Mouse (Mus musculus): ENCODE results near the gene Hcfc1. TPM values are rescaled to one million over a fixed set of nuclear protein-coding genes. Genes with fewer than 3 reads are reported as not detected.

Gene Hcfc1
- 81.9 and 88.5 TPM in 2 replicates for polyA plus RNA-seq (2016; fragmentation: Nextera tagmentation; extraction: Ambion mirVana)

DNA sequence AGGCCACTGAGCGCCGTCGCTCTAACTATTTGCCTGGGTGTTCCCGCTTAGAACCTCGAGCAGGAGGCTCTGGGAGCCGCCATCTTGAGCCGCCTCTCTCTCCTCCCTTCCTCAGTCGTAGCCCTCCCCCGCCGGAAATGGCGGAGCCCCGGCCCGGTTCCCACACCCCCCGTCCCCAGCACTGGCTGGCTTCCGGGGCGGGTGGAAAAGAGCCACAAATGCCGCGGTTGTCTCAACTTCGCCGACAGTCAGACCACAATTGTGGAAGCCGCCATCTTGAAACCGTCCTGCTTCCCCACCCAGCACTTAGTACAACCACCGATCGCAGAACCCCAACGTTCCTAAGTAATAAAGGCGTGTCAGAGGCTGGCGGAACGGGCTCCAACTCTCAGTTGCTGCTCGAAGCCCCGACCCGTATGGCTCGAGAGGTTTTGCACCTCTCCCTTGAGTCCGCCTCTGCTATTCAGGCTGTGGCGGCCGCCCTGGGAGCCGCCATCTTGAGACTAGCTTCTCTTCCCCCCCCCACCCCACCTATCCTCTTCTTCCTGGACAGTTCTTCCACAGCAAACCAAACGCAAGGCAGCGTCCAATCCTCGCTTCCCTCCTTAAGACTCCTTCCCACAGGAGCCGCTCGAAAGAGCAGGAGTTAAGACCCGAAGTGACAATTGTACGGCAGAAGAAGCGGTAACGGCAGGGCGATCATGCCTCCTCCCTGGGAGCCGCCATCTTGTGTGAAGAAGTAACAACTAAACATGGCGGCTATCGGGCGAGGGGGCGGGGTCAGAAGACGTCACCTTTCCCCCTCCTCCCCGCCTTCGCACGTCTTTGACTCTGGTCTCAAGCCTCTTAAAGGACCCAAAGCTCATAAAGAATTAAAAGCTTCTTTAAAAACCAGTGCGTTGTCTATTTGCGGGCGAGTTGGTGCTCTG lies at the start of gene Hcfc1:
Hcfc1 (minus strand) TSS at position 110 of the 929 bp plus-strand sequence.
- Histone ChIP-seq H3K27ac (replicated peaks) (peak within 1 kb of the TSS; percentile 98), H3K36me3 (no peaks in the 10 kb centered on the region), H3K4me1 (peaks cover 27% of the 10 kb centered on the region), H3K27me3 (no peaks in the 10 kb centered on the region), H3K9me3 (no peaks in the 10 kb centered on the region), H3K9ac (replicated peaks) (peak within 1 kb of the TSS; percentile 72), H3K4me2 (replicated peaks) (peak within 1 kb of the TSS; percentile 65), H3K4me3 (peak within 1 kb of the TSS; percentile 72)
- ATAC-seq (ENCODE audit: low FRiP score, low read depth): peak; percentile 73
- WGBS: 29% methylated on average over 58 of the region's 58 CpGs

DNA sequence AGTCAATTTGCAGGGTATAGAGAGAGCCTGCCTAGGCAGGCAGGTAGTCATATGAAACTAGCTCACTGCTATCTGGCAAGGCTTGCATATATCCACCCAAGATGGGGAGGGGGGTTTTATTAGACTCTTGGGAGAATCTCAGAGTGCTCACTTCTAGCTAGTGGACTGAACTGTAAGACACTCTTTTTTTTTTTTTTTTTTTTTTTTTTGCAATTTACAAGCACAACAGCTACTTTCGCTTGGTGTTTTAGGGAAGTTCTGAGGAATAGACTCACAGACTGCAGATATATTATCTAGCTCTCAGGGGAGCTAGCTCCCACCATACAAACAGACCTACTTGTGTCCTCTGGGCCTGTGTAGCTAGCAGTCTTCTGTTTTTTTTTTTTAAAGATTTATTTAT lies 48.4 kb upstream of the Hcfc1 start:
- no peak for ATAC-seq (ENCODE audit: low FRiP score, low read depth)
- no peak overlapping the region for H3K4me2 ChIP-seq (replicated peaks)
- peaks cover 12% of the 10 kb centered on the region; the same call in 1 of the 2 replicates for H3K36me3 ChIP-seq
- no peak overlapping the region for H3K27ac ChIP-seq (replicated peaks)
- H3K9ac ChIP-seq (replicated peaks): no peak overlapping the region
- 94% methylated on average over 1 of the region's 1 CpGs for WGBS
- no peak overlapping the region for H3K4me3 ChIP-seq
- no peaks in the 10 kb centered on the region for H3K27me3 ChIP-seq
- H3K9me3 ChIP-seq: no peaks in the 10 kb centered on the region
- H3K4me1 ChIP-seq: no peaks in the 10 kb centered on the region

DNA sequence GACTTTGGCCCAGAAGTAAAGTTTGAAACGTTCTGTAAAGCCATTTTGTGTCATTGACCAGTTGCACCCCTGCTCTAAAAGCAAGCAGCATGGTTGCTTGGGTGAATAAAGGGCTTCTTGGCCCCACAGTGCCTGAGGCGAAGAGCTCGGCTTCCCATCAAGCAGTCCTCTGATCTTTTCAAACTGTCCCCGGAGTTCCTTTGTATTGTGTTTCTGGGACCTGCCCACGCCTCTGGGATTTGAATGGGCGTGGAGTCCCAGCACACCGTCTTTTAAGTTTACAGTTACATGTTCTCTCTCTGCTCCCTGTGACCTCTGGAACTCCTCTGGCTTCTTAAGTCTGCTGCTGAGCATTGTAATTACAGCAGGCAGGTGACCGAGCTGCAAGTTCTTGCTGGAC lies 41.9 kb upstream of the Hcfc1 start:
- H3K9ac ChIP-seq (replicated peaks): no peak overlapping the region
- H3K27ac ChIP-seq (replicated peaks): no peak overlapping the region
- H3K36me3 ChIP-seq: no peaks in the 10 kb centered on the region
- no peaks in the 10 kb centered on the region for H3K4me1 ChIP-seq
- H3K9me3 ChIP-seq: no peaks in the 10 kb centered on the region
- H3K27me3 ChIP-seq: no peaks in the 10 kb centered on the region
- WGBS: 22% methylated on average over 8 of the region's 8 CpGs
- H3K4me2 ChIP-seq (replicated peaks): no peak overlapping the region
- no peak for ATAC-seq (ENCODE audit: low FRiP score, low read depth)
- no peak overlapping the region for H3K4me3 ChIP-seq

DNA sequence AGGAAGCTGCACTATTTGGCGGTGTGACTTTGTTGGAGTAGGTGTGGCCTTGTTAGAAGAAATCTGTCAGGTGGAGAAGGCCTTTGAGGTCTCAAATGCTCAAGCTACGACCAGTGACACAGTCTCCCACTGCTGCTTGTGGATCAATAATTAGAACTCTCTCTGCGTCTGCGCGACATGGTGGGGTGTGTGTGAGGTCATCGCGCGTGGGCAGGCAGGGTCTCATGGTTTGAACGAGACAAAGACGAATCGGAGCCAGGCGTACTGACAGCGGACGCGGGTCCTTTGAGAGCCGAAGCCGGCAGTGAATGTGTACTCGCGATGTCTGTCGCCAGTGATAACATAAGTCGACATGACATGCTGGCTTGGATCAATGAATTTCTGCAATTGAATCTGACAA lies 40.2 kb upstream of the Hcfc1 start:
- H3K4me3 ChIP-seq: no peak overlapping the region
- 86% methylated on average over 21 of the region's 21 CpGs for WGBS

DNA sequence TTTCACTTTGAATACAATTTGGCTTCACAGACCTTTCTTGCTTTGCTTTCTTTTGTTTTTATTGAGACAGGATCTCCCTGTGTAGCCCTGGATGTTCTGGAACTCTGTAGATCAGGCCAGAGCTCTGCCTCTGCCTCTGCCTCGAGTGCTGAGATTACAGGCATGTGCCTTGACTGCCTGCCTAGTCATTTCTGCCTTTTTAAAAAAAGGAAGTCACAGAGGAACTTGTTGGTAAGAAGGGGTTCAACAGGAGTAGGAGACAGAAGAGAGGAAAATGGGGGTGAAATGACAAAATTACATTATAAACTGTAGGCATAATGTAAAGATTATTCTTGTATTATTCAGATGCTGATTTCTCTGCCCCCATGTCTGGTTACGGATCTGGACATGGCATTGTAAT lies 37.5 kb upstream of the Hcfc1 start:
- Histone ChIP-seq H3K4me3 (no peak overlapping the region), H3K36me3 (no peaks in the 10 kb centered on the region), H3K4me1 (peaks cover 5% of the 10 kb centered on the region; the same call in 1 of the 2 replicates), H3K27ac (replicated peaks) (no peak overlapping the region), H3K9me3 (no peaks in the 10 kb centered on the region), H3K27me3 (no peaks in the 10 kb centered on the region), H3K9ac (replicated peaks) (no peak overlapping the region), H3K4me2 (replicated peaks) (no peak overlapping the region)
- ATAC-seq (ENCODE audit: low FRiP score, low read depth): no peak
- 65% methylated on average over 2 of the region's 2 CpGs for WGBS

More for the DNA sequence above, 40.2 kb upstream of the Hcfc1 start:
- ATAC-seq (ENCODE audit: low FRiP score, low read depth): no peak
- H3K4me1 ChIP-seq: no peaks in the 10 kb centered on the region
- H3K9ac ChIP-seq (replicated peaks): no peak overlapping the region
- H3K27me3 ChIP-seq: no peaks in the 10 kb centered on the region
- H3K36me3 ChIP-seq: no peaks in the 10 kb centered on the region
- no peak overlapping the region for H3K27ac ChIP-seq (replicated peaks)
- H3K9me3 ChIP-seq: no peaks in the 10 kb centered on the region
- H3K4me2 ChIP-seq (replicated peaks): no peak overlapping the region

DNA sequence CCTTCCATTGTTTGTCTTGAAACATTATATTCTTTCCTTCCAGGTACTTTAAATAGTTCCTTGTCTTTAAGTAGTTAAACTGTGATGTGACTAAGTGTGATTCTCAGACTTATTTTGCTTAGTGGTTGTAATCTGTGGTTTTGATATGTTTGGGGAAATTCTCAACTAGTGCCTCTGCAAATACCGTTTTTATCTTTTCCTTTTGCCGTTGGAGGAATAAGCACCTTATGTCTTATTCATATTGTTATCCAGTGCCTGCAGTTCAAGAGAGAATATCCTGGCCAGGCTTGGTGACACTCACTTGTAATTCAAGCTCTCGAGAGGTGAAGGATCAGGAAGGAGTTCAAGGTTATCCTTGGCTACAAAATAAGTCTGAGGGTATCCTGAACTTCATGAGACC lies 34.9 kb upstream of the Hcfc1 start:
- Histone ChIP-seq H3K27ac (replicated peaks) (no peak overlapping the region), H3K4me2 (replicated peaks) (no peak overlapping the region), H3K4me1 (peaks cover 5% of the 10 kb centered on the region; the same call in 1 of the 2 replicates), H3K9ac (replicated peaks) (no peak overlapping the region), H3K4me3 (no peak overlapping the region), H3K9me3 (no peaks in the 10 kb centered on the region), H3K27me3 (no peaks in the 10 kb centered on the region), H3K36me3 (no peaks in the 10 kb centered on the region)
- 78% methylated on average over 3 of the region's 3 CpGs for WGBS
- ATAC-seq (ENCODE audit: low FRiP score, low read depth): no peak

DNA sequence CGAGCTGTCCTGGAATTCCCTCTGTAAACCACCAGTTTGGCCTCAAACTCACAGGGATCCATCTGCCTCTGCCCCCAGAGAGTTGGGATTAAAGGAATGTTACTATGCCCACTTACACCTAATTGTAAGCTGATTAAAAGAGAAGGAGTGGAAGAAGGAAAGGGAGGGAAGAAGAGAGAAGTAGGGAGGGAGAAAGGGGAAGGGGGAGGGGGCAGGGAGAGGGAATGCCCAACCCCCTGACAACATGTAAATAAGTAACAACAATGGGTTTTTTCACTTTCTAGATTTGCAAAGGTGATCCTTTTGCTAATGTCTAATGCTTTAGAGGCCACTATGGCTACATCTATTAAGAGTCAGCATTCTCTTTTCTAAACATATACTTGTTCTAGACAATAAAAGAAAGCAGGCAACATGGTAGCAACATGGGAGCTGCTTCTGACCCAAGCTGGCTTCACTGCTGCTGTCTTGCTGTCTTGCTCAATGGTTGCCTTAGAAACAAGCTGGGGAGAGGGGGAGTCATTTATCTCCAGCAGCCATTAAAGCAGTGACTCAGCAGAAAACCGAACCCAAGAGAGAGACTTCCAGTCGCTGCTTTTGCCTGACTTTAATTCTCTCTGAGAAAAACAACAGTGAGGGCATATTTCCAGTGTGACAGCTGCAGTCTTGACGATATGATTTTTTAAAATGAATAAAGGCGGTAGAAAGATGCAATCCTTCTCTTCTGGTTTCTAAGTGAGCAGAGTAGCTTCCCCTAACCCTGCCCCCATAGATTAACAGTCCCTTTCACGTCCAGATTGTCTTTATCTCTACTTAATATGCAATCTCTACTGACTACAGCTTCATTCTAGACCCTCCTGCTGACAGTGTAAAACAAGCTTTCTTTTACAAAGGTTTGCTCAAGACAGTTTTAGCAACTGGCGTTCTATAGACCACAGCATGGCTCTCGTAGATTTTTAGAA lies 33.0 kb upstream of the Hcfc1 start:
- WGBS: 23% methylated on average over 8 of the region's 8 CpGs

DNA sequence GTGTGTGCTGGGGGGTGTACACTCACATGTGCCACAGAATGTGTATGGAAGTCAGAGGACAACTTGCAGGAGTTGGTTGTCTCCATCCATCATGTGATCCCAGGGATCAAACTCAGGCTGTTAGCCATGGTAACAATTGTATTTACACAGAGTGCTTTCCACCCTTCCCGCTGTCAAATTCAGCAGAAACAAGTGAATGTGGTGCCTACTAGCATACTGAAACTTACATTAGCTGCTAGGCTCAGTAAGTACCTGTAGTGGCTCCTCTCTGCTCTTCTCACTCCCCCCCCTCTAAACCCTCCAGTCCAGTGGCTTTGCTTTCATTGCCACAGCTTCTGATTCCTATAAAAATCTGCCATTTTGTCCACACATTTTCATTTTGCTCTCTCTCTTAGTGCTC lies 11.6 kb upstream of the Hcfc1 start:
- no peak overlapping the region for H3K4me3 ChIP-seq
- no peak overlapping the region for H3K27ac ChIP-seq (replicated peaks)
- no peaks in the 10 kb centered on the region for H3K4me1 ChIP-seq
- no peaks in the 10 kb centered on the region for H3K36me3 ChIP-seq
- no peaks in the 10 kb centered on the region for H3K9me3 ChIP-seq
- H3K4me2 ChIP-seq (replicated peaks): no peak overlapping the region
- no peak overlapping the region for H3K9ac ChIP-seq (replicated peaks)
- no peaks in the 10 kb centered on the region for H3K27me3 ChIP-seq
- ATAC-seq (ENCODE audit: low FRiP score, low read depth): no peak
- 78% methylated on average over 1 of the region's 1 CpGs for WGBS

More for the DNA sequence above, 33.0 kb upstream of the Hcfc1 start:
- Histone ChIP-seq H3K9me3 (no peaks in the 10 kb centered on the region), H3K27me3 (no peaks in the 10 kb centered on the region), H3K4me2 (replicated peaks) (peak overlapping the region; percentile 10; the same call in 1 of the 2 replicates), H3K36me3 (no peaks in the 10 kb centered on the region), H3K4me1 (peaks cover 5% of the 10 kb centered on the region; the same call in 1 of the 2 replicates), H3K27ac (replicated peaks) (peak overlapping the region; percentile 73), H3K4me3 (no peak overlapping the region), H3K9ac (replicated peaks) (no peak overlapping the region)
- peak; percentile 84 for ATAC-seq (ENCODE audit: low FRiP score, low read depth)

DNA sequence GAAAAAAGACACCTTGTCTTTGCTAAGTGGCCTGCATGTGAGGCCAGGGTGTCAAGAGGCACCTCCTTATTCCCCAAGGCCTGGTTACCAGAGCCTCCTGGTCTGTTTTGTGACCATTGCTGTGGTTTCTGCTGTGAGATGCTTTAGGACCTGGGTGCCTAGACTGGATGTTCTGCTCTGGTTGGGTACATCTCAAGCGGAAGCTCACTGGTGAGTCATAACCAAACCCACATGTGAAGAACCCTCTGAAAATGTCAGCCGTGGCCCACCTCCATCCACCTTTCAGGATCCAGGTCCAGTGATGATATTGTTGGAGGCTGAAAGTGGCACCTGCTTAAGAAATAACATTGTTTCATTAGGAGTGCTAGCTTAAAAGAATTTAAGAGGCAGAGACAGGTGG lies 10.1 kb upstream of the Hcfc1 start:
- Histone ChIP-seq H3K9ac (replicated peaks) (no peak overlapping the region), H3K36me3 (no peaks in the 10 kb centered on the region), H3K9me3 (no peaks in the 10 kb centered on the region), H3K4me2 (replicated peaks) (no peak overlapping the region), H3K27me3 (no peaks in the 10 kb centered on the region), H3K4me3 (no peak overlapping the region), H3K4me1 (no peaks in the 10 kb centered on the region), H3K27ac (replicated peaks) (no peak overlapping the region)
- no peak for ATAC-seq (ENCODE audit: low FRiP score, low read depth)
- WGBS: 85% methylated on average over 2 of the region's 2 CpGs

DNA sequence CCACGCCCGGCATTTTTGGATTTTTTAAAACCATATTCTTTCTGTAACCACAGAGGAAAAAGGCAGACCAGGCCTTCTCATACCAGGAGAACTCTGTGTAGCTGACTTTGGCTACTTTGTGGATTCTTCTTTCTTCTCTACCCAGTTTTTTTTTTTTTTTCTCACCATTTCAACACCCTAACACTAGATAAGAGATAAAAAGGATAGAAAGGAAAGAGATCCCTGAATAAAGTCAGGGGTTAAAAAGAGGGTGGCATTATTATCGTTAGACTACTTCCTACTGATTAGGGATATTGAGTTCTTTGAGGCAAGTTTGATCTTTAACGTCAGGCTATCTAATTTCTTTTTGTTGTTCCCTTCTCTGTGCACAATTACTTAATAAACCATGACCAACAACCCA lies 6.6 kb upstream of the Hcfc1 start:
- no peak overlapping the region for H3K4me3 ChIP-seq
- WGBS: 83% methylated on average over 4 of the region's 4 CpGs
- H3K4me1 ChIP-seq: no peaks in the 10 kb centered on the region
- no peaks in the 10 kb centered on the region for H3K9me3 ChIP-seq
- no peak overlapping the region for H3K9ac ChIP-seq (replicated peaks)
- H3K27ac ChIP-seq (replicated peaks): no peak overlapping the region
- no peak overlapping the region for H3K4me2 ChIP-seq (replicated peaks)
- no peaks in the 10 kb centered on the region for H3K27me3 ChIP-seq
- ATAC-seq (ENCODE audit: low FRiP score, low read depth): no peak
- no peaks in the 10 kb centered on the region for H3K36me3 ChIP-seq

DNA sequence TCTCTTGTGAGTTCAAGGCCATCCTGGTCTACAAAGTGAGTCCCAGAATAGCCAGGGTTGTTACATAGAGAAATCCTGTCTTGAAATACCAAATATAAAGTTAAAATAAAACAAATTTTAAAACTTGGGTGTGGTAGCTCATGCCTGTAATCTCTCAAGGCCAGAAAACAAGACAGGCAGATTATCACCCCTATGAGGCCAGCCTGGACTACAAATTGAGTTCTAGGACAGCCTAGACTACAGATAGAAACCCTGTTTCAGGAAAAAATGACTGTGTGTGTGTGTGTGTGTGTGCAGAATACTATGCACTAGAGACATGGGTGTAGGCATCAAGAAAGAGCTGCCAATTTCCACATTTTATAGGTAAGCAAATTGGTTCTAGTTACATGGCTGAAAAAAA lies 4.6 kb upstream of the Hcfc1 start:
- no peak overlapping the region for H3K4me3 ChIP-seq
- H3K27ac ChIP-seq (replicated peaks): no peak overlapping the region
- H3K36me3 ChIP-seq: no peaks in the 10 kb centered on the region
- no peaks in the 10 kb centered on the region for H3K27me3 ChIP-seq
- no peaks in the 10 kb centered on the region for H3K9me3 ChIP-seq
- no peak overlapping the region for H3K4me2 ChIP-seq (replicated peaks)
- no peaks in the 10 kb centered on the region for H3K4me1 ChIP-seq
- no peak overlapping the region for H3K9ac ChIP-seq (replicated peaks)
- no peak for ATAC-seq (ENCODE audit: low FRiP score, low read depth)

DNA sequence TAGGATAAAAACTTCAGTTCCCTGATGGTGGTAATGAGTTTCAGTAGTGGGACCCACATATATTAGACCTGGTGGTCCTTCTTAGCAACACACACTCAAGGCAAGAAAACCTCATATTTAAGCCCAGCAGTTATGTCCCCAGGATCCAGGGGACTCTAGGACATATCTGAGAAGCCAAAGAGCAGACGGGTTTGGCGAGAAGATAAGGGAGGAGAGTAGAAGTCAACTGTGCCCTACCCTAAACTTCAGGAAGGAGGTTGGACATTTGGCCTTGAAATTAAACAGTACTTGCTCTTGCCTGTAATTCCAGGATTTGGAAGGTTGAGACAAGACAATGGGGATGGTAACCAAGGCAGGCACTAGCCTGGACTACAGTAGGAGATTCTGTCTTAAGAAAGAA lies 3.6 kb upstream of the Hcfc1 start:
- H3K4me1 ChIP-seq: peaks cover under 1% of the 10 kb centered on the region; the same call in 1 of the 2 replicates
- no peak overlapping the region for H3K4me2 ChIP-seq (replicated peaks)
- no peak overlapping the region for H3K27ac ChIP-seq (replicated peaks)
- H3K4me3 ChIP-seq: no peak overlapping the region
- no peaks in the 10 kb centered on the region for H3K9me3 ChIP-seq
- no peak for ATAC-seq (ENCODE audit: low FRiP score, low read depth)
- H3K9ac ChIP-seq (replicated peaks): no peak overlapping the region
- H3K36me3 ChIP-seq: no peaks in the 10 kb centered on the region
- WGBS: 91% methylated on average over 2 of the region's 2 CpGs
- no peaks in the 10 kb centered on the region for H3K27me3 ChIP-seq
